Mouse (Mus musculus): Measurements from ENCODE around the gene Usp18.
A peak's percentile ranks its signal among the peaks of the same experiment; 100 is the strongest.

Usp18 gene

DNA sequence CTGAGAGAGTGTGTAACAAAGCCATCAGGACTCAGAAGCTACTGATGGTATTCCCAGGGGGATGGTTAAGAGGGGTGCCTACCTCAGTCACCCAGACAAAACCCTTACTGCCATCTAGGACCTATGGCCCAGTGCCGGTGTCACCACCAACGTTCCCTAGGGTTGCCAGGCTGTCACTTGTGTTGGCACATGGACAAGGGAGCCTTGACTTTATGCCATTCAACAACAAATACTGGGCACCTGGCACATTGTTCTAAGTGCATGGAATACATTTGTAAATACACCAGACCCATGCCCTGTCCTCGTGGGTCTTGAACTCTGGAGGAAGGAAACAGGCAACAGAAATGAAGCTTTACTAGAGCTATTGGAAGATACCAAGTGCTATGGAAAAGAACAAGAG, 59.9 kb downstream of the Usp18 start:
- DNase-seq, result no peak

DNA sequence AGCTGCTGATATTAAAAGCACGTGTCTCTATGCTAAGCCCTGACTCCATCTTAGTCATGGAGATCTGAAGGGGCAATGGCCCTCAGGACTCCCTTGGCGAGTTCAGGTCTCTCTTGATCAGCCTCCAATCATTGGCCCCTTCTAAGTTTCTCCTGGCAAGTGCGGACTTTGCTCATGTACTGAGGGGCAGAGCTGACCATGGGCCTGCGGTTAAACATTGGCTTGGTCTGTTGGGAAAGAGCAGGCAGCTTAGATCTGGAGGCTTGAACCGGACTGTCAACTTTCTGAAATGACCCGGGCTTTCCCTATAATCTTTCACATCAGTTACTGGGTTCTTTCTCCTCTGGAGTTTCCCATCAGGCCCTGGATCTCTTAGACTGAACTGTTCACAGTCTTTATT, 65.3 kb downstream of the Usp18 start:
- DNase-seq, result peak; percentile 23

DNA sequence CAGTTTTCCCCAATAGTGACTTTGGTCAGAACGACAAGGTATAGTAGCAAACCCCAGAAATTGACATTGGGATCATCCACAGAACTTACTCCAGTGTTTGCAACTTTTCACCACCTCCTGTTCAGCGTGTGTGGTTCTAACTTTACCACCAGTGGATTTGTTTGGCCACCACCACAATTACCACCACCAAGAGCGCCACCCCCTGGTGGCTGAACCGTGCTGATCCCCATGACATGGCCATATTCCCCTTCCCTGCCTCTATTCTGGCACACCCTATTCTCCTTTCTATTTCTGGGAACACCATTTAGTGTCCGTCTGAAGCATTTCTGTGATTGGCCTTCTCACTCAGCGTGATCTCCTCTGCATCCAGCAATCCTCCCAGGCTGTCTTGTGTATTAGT, 73.4 kb downstream of the Usp18 start:
- no peak for DNase-seq

Measured in liver (tissue).